Mouse (Mus musculus) thymus, postnatal 10 days (tissue): ENCODE data around the gene Pex26.

Experiments used
- DNase-seq, 2 experiments: peaks; one replicate each; pipeline ENCODE4 v3.0.0; 2021; ENCODE audit warnings: low spot score in 2 of 2

Pex26 gene

DNA sequence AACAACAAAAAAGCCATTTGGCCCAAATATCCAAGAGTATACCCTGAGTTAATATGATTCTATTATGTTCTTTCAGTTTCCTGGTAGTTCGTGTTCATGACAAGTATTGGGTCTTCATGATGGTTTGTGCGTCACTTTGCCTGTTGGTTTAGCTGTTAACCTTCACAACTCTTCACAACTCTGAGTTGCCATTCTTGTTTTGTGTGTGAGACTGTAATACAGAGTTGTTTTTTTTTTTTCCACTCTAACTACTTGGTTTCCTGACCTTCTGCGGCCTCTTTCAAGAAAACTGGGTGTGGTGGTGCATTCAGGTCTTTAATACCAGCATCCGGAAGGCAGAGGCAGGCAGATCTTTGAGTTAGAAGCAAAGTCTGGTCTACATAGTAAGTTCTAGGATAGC is 54.7 kb downstream of the Pex26 start:
- DNase-seq, result no peak

DNA sequence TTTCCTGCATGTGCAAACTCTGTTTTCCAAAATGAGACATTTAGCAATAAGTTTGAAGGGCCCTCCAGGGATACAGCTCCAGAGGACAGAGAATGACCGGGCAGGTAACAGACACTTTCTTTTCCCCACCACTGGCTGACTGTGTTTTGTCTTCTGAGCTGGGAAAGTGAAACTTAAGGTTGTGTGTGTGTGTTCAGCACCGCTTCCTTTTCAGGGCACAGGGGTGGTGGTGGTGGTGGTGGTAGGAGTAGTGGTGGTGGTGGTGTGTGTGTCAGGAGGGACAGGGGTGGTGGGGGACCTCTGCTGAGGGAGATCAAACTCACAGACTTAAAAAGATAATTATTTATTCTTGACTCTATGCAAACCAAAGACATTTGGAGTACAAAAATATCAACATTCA is 58.3 kb downstream of the Pex26 start:
- no peak for DNase-seq

DNA sequence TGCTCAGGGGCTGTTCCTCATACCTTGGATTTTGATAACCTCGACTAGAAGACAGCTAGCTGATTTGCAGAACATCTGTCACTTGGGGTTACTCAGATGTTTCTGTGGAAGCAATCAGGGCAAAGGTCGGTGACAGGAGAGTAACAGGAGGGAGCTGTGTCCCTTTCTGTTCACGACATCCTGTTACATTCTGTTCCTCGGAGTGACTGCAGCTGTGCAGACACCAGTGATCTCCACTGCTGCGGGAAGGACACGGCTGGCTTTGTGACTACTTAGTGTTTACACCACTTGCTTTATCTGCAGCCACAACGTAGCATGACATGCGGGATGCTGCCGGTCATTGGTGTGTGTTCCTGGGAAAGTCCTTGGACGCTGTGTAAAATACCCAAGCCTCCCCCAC is 59.7 kb downstream of the Pex26 start:
- peak; percentile 43 to 59 for DNase-seq

DNA sequence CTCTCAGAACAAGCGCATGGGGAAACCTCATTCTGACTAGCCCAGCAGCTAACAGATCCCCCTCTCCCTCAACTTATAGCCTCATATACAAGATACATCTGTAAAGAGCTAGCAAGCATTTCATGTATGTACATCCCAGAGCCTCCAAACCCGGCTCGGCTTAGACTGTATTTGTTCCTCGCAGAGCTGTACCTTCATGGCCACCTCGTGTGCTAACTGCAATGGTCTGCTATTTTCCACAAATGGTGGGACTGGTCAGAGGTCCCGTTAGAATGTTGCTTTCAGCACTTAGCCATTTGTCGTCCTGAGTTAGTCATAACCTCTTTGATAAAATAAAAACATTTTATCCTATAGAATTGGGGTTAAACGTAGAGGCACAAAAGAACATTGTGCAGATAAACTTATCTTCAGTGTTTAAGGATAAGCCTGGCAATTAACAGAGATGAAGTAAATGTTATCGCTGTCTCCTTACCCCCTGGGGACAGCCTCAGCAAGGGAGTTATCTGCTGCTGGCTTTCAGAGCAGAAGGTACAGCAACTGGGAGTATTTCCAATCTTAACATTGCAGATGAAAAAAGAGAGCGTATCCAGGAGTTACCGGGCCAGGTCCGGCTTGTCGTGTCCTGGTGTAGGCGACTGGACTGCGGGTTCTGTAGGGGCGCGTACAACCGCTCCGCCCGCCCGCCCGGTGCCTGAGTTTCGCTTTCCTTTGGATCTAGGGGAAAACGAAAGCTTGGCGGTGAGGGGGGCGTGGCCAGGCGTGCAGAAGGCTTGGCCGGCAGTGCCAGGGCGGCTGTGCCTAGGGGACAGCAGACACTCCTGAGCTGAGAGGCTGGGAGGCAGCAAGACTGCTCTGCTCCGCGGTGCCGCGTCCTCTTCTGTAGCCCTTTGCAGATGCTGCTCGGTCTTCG is 61.9 kb downstream of the Pex26 start, which contains the start of gene Usp18:
Gene Usp18, plus strand, starts transcription at position 780 of the 910 bp plus-strand sequence.
- peak; percentile 73 to 82 for DNase-seq

DNA sequence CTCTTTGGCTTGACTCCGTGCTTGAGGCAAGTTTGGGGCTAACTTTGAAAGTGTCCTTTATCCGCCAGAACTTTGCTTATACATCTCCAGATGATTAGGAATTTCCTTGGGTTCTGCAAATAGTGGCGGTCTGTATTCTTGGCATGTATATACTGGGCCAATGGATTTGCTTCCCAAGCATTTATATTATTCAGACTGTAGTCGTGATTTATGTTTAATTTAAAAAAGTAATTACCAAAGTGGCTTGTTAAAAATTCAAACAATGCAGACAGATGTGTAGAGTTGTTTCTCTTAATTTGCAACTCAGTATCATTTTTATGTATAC is 62.5 kb downstream of the Pex26 start:
- no peak for DNase-seq
